Mouse (Mus musculus): ENCODE data around the gene H2-DMb2.

GRCm38 (mm10) chr17:34155534-34155933 lies 12.4 kb downstream of the H2-DMb2 start:
- TF ChIP-seq POLR2A (IDR thresholded peaks at IDR 0.05; ENCODE audit: extremely low read depth, insufficient read depth, low read length) = no peak
- TF ChIP-seq CTCF (IDR thresholded peaks at IDR 0.05; ENCODE audit: low read depth, low read length) = no peak

All from liver, adult 2 months (tissue).